Mouse (Mus musculus): ENCODE results near the gene Sirt6. TPM values are rescaled to one million over a fixed set of nuclear protein-coding genes. Genes with fewer than 3 reads are reported as not detected.
"Not testable (repeated sequence)": the region's sequence is repeated elsewhere in the genome, so short reads cannot be mapped to it uniquely, and the experiment has no call there.

Sirt6 gene
- polyA plus RNA-seq, 1 experiment from 2014 or later: 53.3 TPM

DNA sequence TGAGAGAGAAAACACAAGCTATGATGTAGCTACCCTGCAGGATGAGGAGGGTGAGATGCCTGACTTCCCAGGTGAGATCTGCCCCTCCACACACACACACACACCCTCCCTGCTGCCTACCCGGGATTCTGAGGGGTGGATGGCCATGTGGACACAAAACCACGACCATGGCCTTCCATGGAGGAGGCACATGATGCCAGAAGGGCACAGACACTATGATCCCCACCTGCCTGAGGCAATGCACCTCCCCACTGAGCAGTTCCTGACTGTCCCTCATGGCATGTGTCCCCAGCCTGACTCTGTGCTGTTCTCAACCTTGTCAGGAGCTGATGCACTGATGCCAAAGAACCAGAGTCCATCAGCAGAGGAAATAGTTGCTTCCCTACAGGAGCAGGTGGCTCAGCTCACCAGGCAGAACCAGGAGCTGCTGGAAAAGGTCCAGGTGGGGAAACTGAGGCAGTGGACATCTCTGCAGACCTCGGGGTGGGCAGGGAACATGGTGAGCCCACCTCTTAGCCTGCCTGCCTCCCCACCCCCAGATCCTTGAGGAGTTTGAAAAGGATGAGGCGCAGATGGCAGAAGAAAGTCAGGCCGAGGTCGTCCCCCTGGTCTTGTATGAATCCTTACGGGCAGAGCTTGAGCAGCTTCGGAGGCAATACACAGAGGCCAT, 14.5 kb upstream of the Sirt6 start:
- Histone ChIP-seq H3K27ac (no peak overlapping the region), H3K9ac (peak overlapping the region; percentile 93), H3K4me2 (replicated peaks) (peak overlapping the region; percentile 91), H3K9me3 (no peaks in the 10 kb centered on the region), H3K4me1 (peaks cover 20% of the 10 kb centered on the region), H3K27me3 (replicated peaks) (no peaks in the 10 kb centered on the region), H3K36me3 (no peaks in the 10 kb centered on the region), H3K4me3 (peak overlapping the region; percentile 62; the same call in 1 of the 2 replicates)
- no peak for ATAC-seq (ENCODE audit: low FRiP score, low read depth)
- WGBS: 83% methylated on average over 8 of the region's 8 CpGs

DNA sequence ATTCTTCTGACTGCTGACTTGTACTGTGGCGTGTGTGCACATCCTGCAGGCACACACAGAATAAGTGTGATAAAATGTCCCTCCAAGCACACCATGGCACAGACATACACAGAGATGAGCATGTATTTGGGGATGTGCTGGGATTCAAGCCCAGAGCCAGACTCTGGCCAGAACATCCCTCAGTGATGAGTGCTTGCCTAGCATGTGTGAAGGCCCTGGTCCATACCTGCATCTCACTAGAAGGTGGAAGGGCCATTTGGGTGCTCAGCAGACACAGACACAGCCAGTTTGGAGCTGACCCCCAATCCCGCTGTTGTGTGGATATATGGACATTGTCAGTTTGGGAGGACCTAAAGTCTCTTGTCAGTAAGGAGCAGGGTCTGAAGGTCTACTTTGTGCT, 14.0 kb upstream of the Sirt6 start:
- H3K4me2 ChIP-seq (replicated peaks): peak overlapping the region; percentile 91; the same call in 1 of the 2 replicates
- peak overlapping the region; percentile 93; the same call in 1 of the 2 replicates for H3K9ac ChIP-seq

DNA sequence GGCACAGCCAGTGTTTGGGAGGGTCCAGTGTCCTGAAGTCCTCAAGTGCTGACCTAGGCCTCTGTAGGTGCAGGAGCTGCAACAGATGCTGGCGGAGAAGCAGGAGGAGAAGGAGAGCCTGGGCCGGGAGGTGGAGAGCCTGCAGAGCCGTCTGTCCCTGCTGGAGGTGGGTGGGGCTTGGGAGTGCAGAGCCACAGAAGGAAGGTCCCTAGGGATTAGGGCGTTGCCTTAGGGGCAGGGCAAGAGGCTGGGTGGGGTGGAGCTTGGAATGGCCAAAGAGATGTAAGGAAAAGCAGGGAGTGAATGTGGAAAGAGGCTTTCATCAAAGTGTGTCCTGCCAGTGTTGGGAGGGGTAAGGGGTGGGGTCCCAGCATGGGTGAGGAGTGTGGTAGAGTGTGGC, 13.2 kb upstream of the Sirt6 start:
- H3K27me3 ChIP-seq (replicated peaks); ATAC-seq (ENCODE audit: low FRiP score, low read depth); H3K27ac ChIP-seq; H3K9ac ChIP-seq; H3K9me3 ChIP-seq; H3K4me2 ChIP-seq (replicated peaks); H3K36me3 ChIP-seq; H3K4me3 ChIP-seq: not testable (repeated sequence)
- H3K4me1 ChIP-seq: peaks cover 20% of the 10 kb centered on the region
- WGBS: 43% methylated on average over 4 of the region's 4 CpGs

More for the DNA sequence above, 14.0 kb upstream of the Sirt6 start:
- 93% methylated on average over 2 of the region's 2 CpGs for WGBS
- Histone ChIP-seq H3K27me3 (replicated peaks) (no peaks in the 10 kb centered on the region), H3K36me3 (no peaks in the 10 kb centered on the region), H3K4me3 (no peak overlapping the region), H3K4me1 (peaks cover 20% of the 10 kb centered on the region), H3K9me3 (no peaks in the 10 kb centered on the region), H3K27ac (no peak overlapping the region)
- ATAC-seq (ENCODE audit: low FRiP score, low read depth): no peak

DNA sequence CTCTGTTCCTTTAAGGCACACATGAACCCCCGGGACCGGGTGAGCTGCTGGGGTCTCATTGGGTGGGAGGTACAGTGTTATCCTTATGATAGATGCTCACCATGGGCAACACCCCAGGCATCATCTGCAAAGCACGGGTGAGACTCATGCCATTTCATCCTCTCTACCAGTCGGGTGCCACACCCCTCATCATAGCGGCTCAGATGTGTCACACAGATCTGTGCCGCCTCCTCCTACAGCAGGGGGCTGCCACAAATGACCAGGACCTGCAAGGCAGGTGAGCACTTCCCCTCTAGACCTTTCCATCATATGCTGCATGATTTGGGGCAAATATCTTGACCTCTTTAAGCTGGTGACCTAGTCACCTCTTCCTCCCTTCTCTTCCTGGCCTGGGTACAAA, 10.5 kb upstream of the Sirt6 start:
- 72% methylated on average over 6 of the region's 6 CpGs for WGBS
- no peak overlapping the region for H3K4me2 ChIP-seq (replicated peaks)
- H3K4me1 ChIP-seq: peaks cover 26% of the 10 kb centered on the region
- H3K27ac ChIP-seq: no peak overlapping the region
- no peaks in the 10 kb centered on the region for H3K9me3 ChIP-seq
- no peak overlapping the region for H3K4me3 ChIP-seq
- H3K9ac ChIP-seq: no peak overlapping the region
- no peaks in the 10 kb centered on the region for H3K36me3 ChIP-seq
- H3K27me3 ChIP-seq (replicated peaks): no peaks in the 10 kb centered on the region
- ATAC-seq (ENCODE audit: low FRiP score, low read depth): no peak

DNA sequence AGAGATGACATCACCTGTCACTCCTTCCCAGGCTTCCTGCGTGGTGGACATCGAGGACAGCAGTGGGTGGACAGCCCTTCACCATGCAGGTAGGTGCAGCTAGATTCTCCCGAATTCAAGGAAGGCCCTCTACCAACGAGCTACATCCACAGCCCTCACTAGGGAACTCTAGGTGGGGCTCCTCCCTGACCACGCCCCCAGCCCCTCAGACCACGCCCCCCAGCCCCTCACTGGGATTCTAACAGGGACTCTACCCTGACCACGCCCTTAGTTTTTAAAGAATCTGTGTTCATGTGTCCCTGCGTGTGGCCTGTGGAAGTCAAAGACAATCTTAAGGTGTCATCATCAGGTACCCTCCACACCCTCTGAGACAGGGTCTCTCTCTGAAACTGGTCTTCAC, 8.7 kb upstream of the Sirt6 start:
- H3K27me3 ChIP-seq (replicated peaks): no peaks in the 10 kb centered on the region; the same call in 1 of the 2 replicates
- H3K4me3 ChIP-seq: no peak overlapping the region
- no peak overlapping the region for H3K27ac ChIP-seq
- H3K9ac ChIP-seq: no peak overlapping the region
- H3K9me3 ChIP-seq: no peaks in the 10 kb centered on the region
- no peak for ATAC-seq (ENCODE audit: low FRiP score, low read depth)
- WGBS: 25% methylated on average over 8 of the region's 8 CpGs
- H3K4me2 ChIP-seq (replicated peaks): no peak overlapping the region
- peaks cover 10% of the 10 kb centered on the region for H3K4me1 ChIP-seq
- no peaks in the 10 kb centered on the region for H3K36me3 ChIP-seq

DNA sequence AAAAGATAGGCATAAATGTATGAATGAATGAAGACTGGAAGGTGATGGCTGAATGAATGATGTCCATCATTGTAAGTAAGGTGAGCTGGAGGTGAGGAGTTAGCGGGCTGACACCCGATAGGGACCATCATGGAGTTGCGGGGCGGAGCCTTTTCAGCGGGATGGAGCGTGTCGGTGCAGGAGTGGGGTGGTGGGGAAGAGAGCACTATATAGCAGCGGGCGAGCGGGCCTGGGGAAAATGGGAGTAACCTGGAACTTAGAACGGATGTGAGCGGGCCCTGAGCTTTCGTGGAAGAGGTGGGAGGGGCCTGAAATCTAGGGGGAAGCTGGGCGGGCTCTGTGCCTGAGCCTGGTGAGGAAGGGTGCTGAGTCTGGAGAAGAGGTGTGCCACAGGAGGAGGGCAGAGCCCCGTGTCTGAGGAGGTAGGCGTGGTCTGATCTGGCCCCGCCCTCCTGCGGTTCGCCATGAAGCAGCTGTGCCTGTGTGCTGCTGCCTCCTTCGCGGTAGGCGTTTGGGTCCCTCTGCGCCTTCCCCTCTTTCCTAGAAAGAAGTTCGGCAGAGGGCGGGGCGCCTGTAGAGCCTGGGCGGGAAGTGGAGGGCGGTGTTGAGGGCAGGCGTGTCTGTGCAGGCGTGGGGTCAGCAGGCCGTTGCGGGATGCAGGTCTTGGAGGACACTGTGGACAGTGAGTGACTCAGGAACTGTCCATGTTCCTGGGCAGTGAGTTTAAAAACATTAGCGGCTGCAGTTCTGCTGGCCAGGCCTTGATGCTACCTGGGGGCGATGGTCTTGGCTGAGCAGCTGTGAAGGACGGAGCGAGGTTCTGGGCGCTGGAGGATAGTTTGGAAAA, 5.9 kb upstream of the Sirt6 start:
- ATAC-seq (ENCODE audit: low FRiP score, low read depth): peak; percentile 89

DNA sequence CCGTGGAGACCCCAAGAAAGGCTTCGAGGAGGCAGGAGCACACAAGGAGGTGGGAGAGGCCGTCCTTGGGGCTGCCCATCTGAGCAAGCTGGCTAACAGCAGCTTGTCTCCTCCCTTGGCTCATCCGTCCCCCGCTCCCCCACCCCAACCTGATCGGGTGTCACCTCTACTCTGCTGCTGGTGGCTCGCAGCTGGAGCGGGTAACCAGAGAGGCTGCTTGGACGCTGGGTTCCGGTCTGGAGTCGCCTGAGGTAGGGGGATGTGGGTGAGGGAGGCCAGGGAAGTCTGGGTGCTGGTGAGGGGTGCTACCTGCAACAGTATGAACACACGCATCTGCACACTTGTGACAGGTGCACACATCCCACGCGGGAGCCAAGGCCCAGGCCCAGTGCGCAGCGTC, 793 bp upstream of the Sirt6 start, which contains the start of gene Ankrd24:
TSS of gene Ankrd24 (plus strand) at position 151 of the 400 bp plus-strand sequence.
- H3K4me3 ChIP-seq: peak within 1 kb of the TSS; percentile 72
- H3K9ac ChIP-seq: peak within 1 kb of the TSS; percentile 77
- peaks cover 25% of the 10 kb centered on the region for H3K36me3 ChIP-seq
- H3K4me2 ChIP-seq (replicated peaks): peak within 1 kb of the TSS; percentile 76
- no peaks in the 10 kb centered on the region for H3K9me3 ChIP-seq
- no peaks in the 10 kb centered on the region; the same call in 1 of the 2 replicates for H3K27me3 ChIP-seq (replicated peaks)
- 84% methylated on average over 16 of the region's 16 CpGs for WGBS
- peaks cover 22% of the 10 kb centered on the region for H3K4me1 ChIP-seq
- 0 out of 2 replicates have a peak, but pooled peaks have one; percentile 1 for ATAC-seq (ENCODE audit: low FRiP score, low read depth)
- H3K27ac ChIP-seq: peak within 1 kb of the TSS; percentile 68; the same call in 1 of the 2 replicates

More for the DNA sequence above, 5.9 kb upstream of the Sirt6 start:
- H3K9me3 ChIP-seq: no peaks in the 10 kb centered on the region
- peaks cover 10% of the 10 kb centered on the region for H3K4me1 ChIP-seq
- 4% methylated on average over 37 of the region's 37 CpGs for WGBS
- no peaks in the 10 kb centered on the region; the same call in 1 of the 2 replicates for H3K27me3 ChIP-seq (replicated peaks)
- no peaks in the 10 kb centered on the region for H3K36me3 ChIP-seq
- no peak overlapping the region for H3K27ac ChIP-seq
- peak overlapping the region; percentile 38 for H3K4me3 ChIP-seq
- peak overlapping the region; percentile 56 for H3K9ac ChIP-seq
- H3K4me2 ChIP-seq (replicated peaks): peak overlapping the region; percentile 71

DNA sequence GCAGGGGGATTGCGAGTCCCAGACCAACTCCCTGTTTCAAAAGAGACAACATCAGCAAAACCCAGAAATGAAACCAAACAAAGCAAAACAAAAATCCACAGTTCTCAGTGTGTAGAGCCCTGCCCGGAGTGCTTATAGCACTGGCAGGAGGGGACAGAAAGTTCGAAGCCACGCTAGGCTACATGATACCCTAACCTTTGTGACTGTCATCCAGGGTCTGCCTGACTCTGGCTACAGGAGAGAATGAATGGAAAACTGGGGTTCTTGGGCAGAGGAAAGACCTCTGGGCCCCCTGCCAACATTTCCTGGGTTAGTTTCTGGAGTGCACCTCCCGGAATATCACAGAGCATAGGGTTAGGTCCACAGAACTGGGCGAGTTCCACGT, 231 bp upstream of the Sirt6 start:
- Histone ChIP-seq H3K4me2 (replicated peaks) (peak overlapping the region; percentile 76), H3K4me3 (peak overlapping the region; percentile 72), H3K9ac (peak overlapping the region; percentile 77), H3K4me1 (peaks cover 19% of the 10 kb centered on the region), H3K9me3 (no peaks in the 10 kb centered on the region), H3K27ac (peak overlapping the region; percentile 57; the same call in 1 of the 2 replicates), H3K36me3 (peaks cover 30% of the 10 kb centered on the region), H3K27me3 (replicated peaks) (no peaks in the 10 kb centered on the region; the same call in 1 of the 2 replicates)
- ATAC-seq (ENCODE audit: low FRiP score, low read depth): peak; percentile 25
- WGBS: 61% methylated on average over 7 of the region's 7 CpGs

DNA sequence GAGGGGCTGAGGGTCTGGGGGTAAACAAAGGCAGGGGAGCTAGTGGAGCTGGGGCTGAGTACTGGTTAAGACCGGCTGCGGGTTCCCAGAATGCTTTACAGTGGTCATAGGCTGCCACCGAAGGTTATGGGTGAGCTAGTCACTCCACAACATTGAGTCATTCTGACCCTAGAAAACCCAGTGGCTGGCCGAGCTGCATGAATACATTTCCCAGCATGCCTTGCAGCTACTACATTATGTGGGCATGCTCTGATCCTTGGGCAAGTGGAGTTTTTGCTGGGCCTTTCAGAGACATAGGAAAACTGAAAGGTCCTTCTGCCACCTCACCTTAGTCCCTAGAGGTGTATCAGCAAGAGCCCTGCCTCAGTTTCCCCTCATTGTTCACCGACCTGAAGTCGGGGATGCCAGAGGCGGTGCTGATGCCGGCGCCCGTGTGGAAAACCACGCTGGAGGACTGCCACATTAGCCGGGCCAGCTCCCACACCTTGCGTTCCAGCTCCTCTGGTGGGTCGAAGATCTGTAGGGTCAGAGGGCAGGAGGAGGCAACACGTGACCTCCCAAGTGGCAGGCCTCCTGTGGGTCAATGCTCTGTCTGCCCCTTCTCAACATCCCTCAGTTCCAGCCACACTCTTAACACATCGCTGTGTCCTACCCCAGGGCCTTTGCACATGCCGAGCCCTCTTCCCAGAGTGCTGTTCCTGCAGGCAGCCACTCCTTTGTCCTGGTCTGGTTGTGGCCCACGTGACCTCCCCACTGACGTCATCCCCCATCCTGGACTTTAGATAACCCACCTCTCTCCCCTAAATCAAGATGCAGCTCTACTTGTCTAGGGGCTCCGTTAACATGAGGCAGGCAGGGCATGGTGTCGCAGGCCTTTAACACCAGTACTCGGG, 1.2 kb downstream of the Sirt6 start:
- H3K27ac ChIP-seq: no peak overlapping the region
- 89% methylated on average over 22 of the region's 22 CpGs for WGBS
- peaks cover 43% of the 10 kb centered on the region for H3K36me3 ChIP-seq
- peak overlapping the region; percentile 72 for H3K4me3 ChIP-seq
- H3K4me1 ChIP-seq: peaks cover 19% of the 10 kb centered on the region
- H3K9ac ChIP-seq: peak overlapping the region; percentile 77
- no peaks in the 10 kb centered on the region for H3K9me3 ChIP-seq
- H3K4me2 ChIP-seq (replicated peaks): peak overlapping the region; percentile 76
- peak; percentile 18 for ATAC-seq (ENCODE audit: low FRiP score, low read depth)
- H3K27me3 ChIP-seq (replicated peaks): no peaks in the 10 kb centered on the region; the same call in 1 of the 2 replicates

DNA sequence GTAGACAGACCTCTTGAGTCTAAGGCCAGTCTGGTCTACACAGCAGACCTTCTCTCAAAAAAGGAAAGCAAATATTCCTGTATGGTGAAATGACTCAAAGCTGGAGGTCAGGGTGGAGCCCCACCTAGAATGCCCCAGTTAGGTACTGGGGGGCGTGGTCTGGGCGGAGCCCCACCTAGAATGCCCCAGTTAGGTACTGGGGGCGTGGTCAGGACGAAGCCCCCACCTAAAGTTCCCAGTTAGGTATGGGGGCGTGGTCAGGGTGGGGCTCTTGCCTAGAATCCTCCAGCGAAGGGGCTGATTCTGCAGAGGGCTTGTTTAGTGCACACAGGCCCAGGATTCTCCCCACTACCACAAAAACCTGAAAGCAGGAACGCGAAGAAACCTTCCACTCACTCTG, 4.2 kb downstream of the Sirt6 start:
- Histone ChIP-seq H3K4me1 (peaks cover 19% of the 10 kb centered on the region), H3K4me2 (replicated peaks) (no peak overlapping the region), H3K9me3 (no peaks in the 10 kb centered on the region), H3K4me3 (no peak overlapping the region), H3K9ac (no peak overlapping the region), H3K27me3 (replicated peaks) (no peaks in the 10 kb centered on the region), H3K27ac (no peak overlapping the region), H3K36me3 (peaks cover 50% of the 10 kb centered on the region)
- WGBS: 59% methylated on average over 8 of the region's 8 CpGs
- no peak for ATAC-seq (ENCODE audit: low FRiP score, low read depth)

DNA sequence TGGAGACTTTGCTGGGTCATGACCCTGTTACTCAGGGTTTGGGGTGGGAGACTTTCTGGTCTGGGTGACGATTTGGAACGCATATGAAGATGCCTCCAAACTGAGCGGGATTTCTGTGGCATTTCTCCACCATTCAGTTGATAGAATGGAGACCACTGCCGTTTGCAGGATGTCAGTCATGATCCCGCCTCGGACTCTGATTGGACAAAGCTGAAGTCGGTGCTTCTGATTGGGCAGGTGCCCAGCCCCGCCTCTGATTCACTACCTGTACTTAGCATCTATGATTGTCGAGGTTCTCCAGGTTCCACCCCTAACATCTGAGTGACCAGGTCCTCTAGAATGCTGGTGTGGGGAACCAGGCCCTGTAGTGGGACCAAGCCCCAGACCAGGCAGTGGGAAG, 6.8 kb downstream of the Sirt6 start:
- no peak for ATAC-seq (ENCODE audit: low FRiP score, low read depth)
- Histone ChIP-seq H3K4me3 (no peak overlapping the region), H3K27ac (no peak overlapping the region), H3K9me3 (no peaks in the 10 kb centered on the region), H3K4me1 (no peaks in the 10 kb centered on the region), H3K36me3 (peaks cover 49% of the 10 kb centered on the region), H3K4me2 (replicated peaks) (no peak overlapping the region), H3K27me3 (replicated peaks) (no peaks in the 10 kb centered on the region), H3K9ac (no peak overlapping the region)
- 51% methylated on average over 9 of the region's 9 CpGs for WGBS
